Mouse (Mus musculus): ENCODE measurements around the gene Dgke. TPM values are rescaled to one million over a fixed set of nuclear protein-coding genes. Genes with fewer than 3 reads are reported as not detected.
"Not testable (repeated sequence)": the region's sequence is repeated elsewhere in the genome, so short reads cannot be mapped to it uniquely, and the experiment has no call there.

Dgke gene
- polyA plus RNA-seq, 1 experiment from 2014 or later, result 5.5 TPM

DNA sequence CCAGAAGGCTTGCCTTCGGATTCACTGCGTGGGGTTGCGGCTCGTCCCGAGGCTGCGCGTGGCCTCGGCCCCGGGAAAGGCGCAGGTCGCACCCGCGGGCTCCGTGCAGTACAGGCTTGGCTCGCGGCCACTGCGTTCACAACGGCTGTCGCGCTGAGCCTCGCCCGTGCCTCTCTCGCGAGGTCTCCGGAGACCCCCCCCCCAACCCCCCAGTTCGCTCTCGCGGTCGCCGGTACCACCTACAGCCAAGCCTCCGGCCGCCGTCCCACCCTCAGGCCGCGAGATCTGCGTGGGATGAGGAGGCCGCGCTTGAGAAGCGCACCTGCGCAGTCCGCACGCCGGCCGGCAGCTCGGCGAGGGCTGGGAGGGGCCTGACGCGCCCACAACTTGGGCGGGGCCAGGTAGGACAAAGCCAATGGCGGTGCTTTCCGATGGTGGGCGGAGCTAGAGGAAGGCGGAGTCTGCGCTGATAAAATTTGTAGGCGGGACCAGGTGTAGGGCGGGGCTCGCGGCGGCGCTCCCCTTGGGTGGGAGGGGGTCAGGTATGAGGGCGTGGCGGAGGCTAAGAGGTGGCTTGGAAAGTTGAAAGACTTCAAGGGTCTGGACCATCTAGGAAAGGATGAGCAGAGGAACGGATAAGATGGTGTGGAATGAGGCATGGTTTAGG lies 6.1 kb downstream of the Dgke start:
- Histone ChIP-seq H3K4me3 (replicated peaks) (peak overlapping the region; percentile 84), H3K27ac (peak overlapping the region; percentile 62), H3K9ac (replicated peaks) (peak overlapping the region; percentile 80), H3K27me3 (no peaks in the 10 kb centered on the region), H3K36me3 (no peaks in the 10 kb centered on the region), H3K4me1 (replicated peaks) (peaks cover 14% of the 10 kb centered on the region), H3K9me3 (no peaks in the 10 kb centered on the region), H3K4me2 (peak overlapping the region; percentile 80)
- WGBS, result under 1% methylated on average over 63 of the region's 63 CpGs
- ATAC-seq (ENCODE audit: insufficient number of reproducible peaks, insufficient read depth, low FRiP score, low TSS enrichment, low read depth), result peak; percentile 89

DNA sequence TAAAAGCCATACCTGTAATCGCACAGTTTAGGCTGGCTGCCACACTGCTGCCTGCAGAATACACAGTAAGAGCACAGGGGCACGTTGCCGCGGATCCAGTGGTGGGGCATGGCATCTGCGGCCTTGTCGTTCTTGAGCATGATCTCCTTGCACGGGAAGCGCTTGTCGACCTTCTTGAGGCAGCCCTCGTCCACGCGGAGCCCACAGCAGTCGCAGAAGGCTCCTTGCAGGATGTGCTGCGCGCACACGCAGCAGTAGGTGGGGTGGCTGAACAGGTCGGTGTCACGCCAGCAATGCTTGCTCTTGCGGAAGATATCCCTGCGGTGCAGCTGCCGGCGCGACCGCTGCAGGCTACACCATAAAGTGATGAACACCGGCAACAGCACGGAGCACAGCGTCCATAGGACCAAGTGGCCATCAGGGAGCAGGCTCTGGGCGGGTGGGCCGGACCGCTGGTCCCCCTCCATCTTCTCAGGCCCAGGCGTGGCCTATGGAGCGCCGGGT lies 6.7 kb downstream of the Dgke start:
- Histone ChIP-seq H3K27me3 (no peaks in the 10 kb centered on the region), H3K9ac (replicated peaks) (peak overlapping the region; percentile 80), H3K36me3 (peaks cover under 1% of the 10 kb centered on the region; the same call in 1 of the 2 replicates), H3K9me3 (no peaks in the 10 kb centered on the region), H3K4me2 (peak overlapping the region; percentile 80), H3K27ac (peak overlapping the region; percentile 62), H3K4me3 (replicated peaks) (peak overlapping the region; percentile 84), H3K4me1 (replicated peaks) (peaks cover 14% of the 10 kb centered on the region)
- peak; percentile 61 for ATAC-seq (ENCODE audit: insufficient number of reproducible peaks, insufficient read depth, low FRiP score, low TSS enrichment, low read depth)
- under 1% methylated on average over 33 of the region's 33 CpGs for WGBS

- Histone ChIP-seq H3K27ac (no peak overlapping the region), H3K4me2 (peak overlapping the region; percentile 80), H3K4me1 (replicated peaks) (peaks cover 14% of the 10 kb centered on the region), H3K4me3 (replicated peaks) (peak overlapping the region; percentile 84), H3K27me3 (no peaks in the 10 kb centered on the region), H3K36me3 (peaks cover 13% of the 10 kb centered on the region), H3K9me3 (no peaks in the 10 kb centered on the region), H3K9ac (replicated peaks) (peak overlapping the region; percentile 80; the same call in 1 of the 2 replicates)
- 75% methylated on average over 11 of the region's 11 CpGs for WGBS
- no peak for ATAC-seq (ENCODE audit: insufficient number of reproducible peaks, insufficient read depth, low FRiP score, low TSS enrichment, low read depth)
Observed at GRCm38 (mm10) chr11:89058515-89059270, 8.0 kb downstream of the Dgke start.

DNA sequence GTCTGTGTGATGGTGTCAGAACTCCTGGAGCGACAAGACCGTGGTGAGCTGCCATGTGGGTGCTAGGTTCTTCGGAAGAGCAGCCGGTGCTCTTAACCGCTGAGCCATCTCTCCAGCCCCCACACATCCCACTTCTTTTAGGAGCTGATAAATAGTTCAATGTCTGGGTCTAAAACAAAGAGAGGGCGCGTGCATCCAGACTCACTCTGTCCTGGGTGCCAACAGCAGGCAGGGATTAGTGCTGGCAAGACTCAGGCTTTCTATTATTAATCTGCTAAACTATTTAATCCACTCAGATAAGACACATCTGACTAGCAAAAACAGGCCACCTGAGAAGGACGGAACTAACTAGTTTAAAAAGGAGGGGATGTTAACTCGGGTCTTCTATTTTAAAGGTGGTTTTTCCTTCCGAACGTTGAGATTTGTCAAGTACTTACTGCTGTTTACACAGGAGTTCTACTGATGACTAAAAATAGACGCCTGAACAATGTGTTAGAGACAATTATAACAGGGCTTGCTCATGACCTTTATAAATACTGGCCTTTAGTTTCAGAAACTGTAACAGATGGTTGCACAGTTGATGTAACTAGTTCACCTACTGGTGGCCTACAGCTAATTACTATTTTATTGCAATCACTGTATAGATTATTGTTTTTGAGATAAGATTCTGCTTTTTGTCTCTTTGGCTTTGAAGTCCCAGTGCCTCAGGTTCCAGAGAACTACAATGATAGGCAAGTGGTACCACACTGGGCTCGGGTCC lies 10.5 kb downstream of the Dgke start:
- no peak for ATAC-seq (ENCODE audit: insufficient number of reproducible peaks, insufficient read depth, low FRiP score, low TSS enrichment, low read depth)
- Histone ChIP-seq H3K27ac (no peak overlapping the region), H3K4me2 (no peak overlapping the region), H3K36me3 (peaks cover 28% of the 10 kb centered on the region), H3K9ac (replicated peaks) (no peak overlapping the region), H3K9me3 (no peaks in the 10 kb centered on the region), H3K4me1 (replicated peaks) (peaks cover 14% of the 10 kb centered on the region), H3K4me3 (replicated peaks) (no peak overlapping the region), H3K27me3 (no peaks in the 10 kb centered on the region)
- WGBS, result 87% methylated on average over 13 of the region's 13 CpGs

DNA sequence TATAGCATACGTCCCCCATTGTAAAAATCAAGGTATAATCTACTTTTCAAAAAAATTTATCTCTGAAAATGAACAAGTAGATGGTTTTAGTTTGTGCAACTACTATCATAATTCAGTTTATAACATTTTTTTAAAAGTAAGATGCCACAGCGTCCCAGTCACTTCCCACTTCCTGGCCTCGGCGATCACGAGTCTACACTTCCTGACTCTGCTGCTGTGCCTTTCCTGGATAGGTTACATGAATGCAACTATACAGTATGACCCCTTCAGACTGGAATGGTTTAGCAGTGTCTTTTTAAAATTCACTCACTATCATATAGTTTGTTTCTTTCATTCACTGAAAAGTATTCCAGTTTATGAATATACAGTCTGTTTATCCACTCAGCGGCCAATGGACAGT lies 14.9 kb downstream of the Dgke start:
- H3K36me3 ChIP-seq, result peaks cover 63% of the 10 kb centered on the region

DNA sequence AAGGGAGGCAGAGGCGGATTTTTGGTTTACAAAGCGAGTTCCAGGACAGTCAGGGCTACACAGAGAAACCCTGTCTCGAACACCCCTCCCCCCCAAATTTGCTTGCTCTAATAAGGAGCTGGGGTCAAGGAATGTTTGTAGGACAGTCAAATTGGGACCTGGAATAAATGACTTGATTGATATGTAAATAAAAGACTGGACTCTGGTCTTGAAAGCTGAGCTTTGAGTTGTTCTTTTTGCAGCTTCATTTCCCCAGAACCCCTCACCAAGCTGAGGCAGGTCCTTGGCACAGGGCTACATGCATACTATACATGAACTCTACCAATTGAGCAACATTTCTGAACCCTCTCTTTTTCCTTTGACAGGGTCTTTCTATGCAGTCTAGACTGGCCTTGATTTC lies 20.6 kb downstream of the Dgke start:
- Histone ChIP-seq H3K9ac (replicated peaks) (no peak overlapping the region), H3K36me3 (peaks cover 85% of the 10 kb centered on the region), H3K4me1 (replicated peaks) (no peaks in the 10 kb centered on the region), H3K9me3 (0 out of 2 replicates have a peak, but pooled peaks cover 7% of the 10 kb centered on the region), H3K27ac (no peak overlapping the region), H3K4me2 (no peak overlapping the region), H3K27me3 (no peaks in the 10 kb centered on the region), H3K4me3 (replicated peaks) (no peak overlapping the region)
- no peak for ATAC-seq (ENCODE audit: insufficient number of reproducible peaks, insufficient read depth, low FRiP score, low TSS enrichment, low read depth)
- 94% methylated on average over 3 of the region's 3 CpGs for WGBS

More for the DNA sequence above, 14.9 kb downstream of the Dgke start:
- WGBS, result 93% methylated on average over 6 of the region's 6 CpGs
- Histone ChIP-seq H3K4me1 (replicated peaks) (no peaks in the 10 kb centered on the region), H3K4me3 (replicated peaks) (no peak overlapping the region), H3K4me2 (no peak overlapping the region), H3K9me3 (no peaks in the 10 kb centered on the region), H3K27me3 (no peaks in the 10 kb centered on the region), H3K9ac (replicated peaks) (no peak overlapping the region), H3K27ac (no peak overlapping the region)
- ATAC-seq (ENCODE audit: insufficient number of reproducible peaks, insufficient read depth, low FRiP score, low TSS enrichment, low read depth), result no peak

DNA sequence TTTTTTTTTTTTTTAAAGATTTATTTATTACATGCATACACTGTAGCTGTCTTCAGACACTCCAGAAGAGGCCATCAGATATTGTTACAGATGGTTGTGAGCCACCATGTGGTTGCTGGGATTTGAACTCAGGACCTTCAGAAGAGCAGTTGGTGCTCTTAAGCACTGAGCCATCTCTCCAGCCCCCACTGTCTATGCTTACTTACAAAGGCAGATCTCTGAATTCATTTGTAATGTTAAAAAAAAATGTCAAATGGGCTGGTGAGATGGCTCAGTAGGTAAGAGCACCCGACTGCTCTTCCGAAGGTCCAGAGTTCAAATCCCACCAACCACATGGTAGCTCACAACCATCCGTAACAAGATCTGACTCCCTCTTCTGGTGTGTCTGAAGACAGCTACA lies 21.1 kb downstream of the Dgke start:
- H3K9me3 ChIP-seq; H3K4me1 ChIP-seq (replicated peaks); H3K27ac ChIP-seq; H3K9ac ChIP-seq (replicated peaks); H3K27me3 ChIP-seq; H3K4me2 ChIP-seq; H3K4me3 ChIP-seq (replicated peaks); ATAC-seq (ENCODE audit: insufficient number of reproducible peaks, insufficient read depth, low FRiP score, low TSS enrichment, low read depth): not testable (repeated sequence)
- H3K36me3 ChIP-seq, result peaks cover 83% of the 10 kb centered on the region
- WGBS, result 95% methylated on average over 3 of the region's 3 CpGs

- H3K4me3 ChIP-seq (replicated peaks), result no peak overlapping the region
- peaks cover 90% of the 10 kb centered on the region for H3K36me3 ChIP-seq
- H3K4me2 ChIP-seq, result no peak overlapping the region
- H3K27me3 ChIP-seq, result no peaks in the 10 kb centered on the region
- H3K27ac ChIP-seq, result no peak overlapping the region
- 0 out of 2 replicates have a peak, but pooled peaks cover 7% of the 10 kb centered on the region for H3K9me3 ChIP-seq
- no peak for ATAC-seq (ENCODE audit: insufficient number of reproducible peaks, insufficient read depth, low FRiP score, low TSS enrichment, low read depth)
- H3K9ac ChIP-seq (replicated peaks), result no peak overlapping the region
- WGBS, result 93% methylated on average over 7 of the region's 7 CpGs
- no peaks in the 10 kb centered on the region for H3K4me1 ChIP-seq (replicated peaks)
Observed at GRCm38 (mm10) chr11:89043046-89043445, 23.6 kb downstream of the Dgke start.

GRCm38 (mm10) chr11:89041073-89041472 lies 25.6 kb downstream of the Dgke start:
- ATAC-seq (ENCODE audit: insufficient number of reproducible peaks, insufficient read depth, low FRiP score, low TSS enrichment, low read depth); H3K9me3 ChIP-seq; H3K4me2 ChIP-seq; H3K4me1 ChIP-seq (replicated peaks); H3K9ac ChIP-seq (replicated peaks); H3K4me3 ChIP-seq (replicated peaks); H3K27me3 ChIP-seq; H3K27ac ChIP-seq: not testable (repeated sequence)
- 89% methylated on average over 6 of the region's 7 CpGs for WGBS
- peaks cover 85% of the 10 kb centered on the region for H3K36me3 ChIP-seq

GRCm38 (mm10) chr11:89039325-89039724 lies 27.3 kb downstream of the Dgke start:
- no peak overlapping the region for H3K4me2 ChIP-seq
- no peak for ATAC-seq (ENCODE audit: insufficient number of reproducible peaks, insufficient read depth, low FRiP score, low TSS enrichment, low read depth)
- H3K9me3 ChIP-seq, result no peaks in the 10 kb centered on the region
- H3K27me3 ChIP-seq, result no peaks in the 10 kb centered on the region
- peaks cover 69% of the 10 kb centered on the region for H3K36me3 ChIP-seq
- H3K27ac ChIP-seq, result no peak overlapping the region
- no peaks in the 10 kb centered on the region for H3K4me1 ChIP-seq (replicated peaks)
- WGBS, result 45% methylated on average over 3 of the region's 3 CpGs
- H3K9ac ChIP-seq (replicated peaks), result no peak overlapping the region
- no peak overlapping the region for H3K4me3 ChIP-seq (replicated peaks)

DNA sequence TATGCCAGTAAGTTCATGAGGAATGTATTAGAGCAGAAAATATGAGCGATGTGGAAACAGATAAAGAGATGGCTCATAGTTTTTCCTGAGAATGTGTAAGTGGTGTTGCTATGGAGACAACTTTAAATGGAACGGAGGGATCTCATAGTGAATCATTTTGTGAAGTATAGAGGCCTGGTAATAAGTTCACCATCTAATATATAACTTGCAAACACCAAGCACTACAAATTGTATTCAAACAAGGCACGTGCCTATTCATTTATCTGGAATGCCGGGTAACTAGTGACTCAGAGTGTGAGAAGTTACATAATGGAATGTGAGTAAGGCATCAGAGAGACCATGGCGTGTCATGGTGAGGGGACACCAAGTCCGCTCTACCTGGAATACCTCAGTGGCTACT lies 28.2 kb downstream of the Dgke start:
- Histone ChIP-seq H3K4me3 (replicated peaks) (no peak overlapping the region), H3K36me3 (peaks cover 61% of the 10 kb centered on the region), H3K4me2 (no peak overlapping the region), H3K9ac (replicated peaks) (no peak overlapping the region), H3K4me1 (replicated peaks) (no peaks in the 10 kb centered on the region), H3K27me3 (no peaks in the 10 kb centered on the region), H3K27ac (no peak overlapping the region), H3K9me3 (no peaks in the 10 kb centered on the region)
- WGBS, result 96% methylated on average over 6 of the region's 6 CpGs
- no peak for ATAC-seq (ENCODE audit: insufficient number of reproducible peaks, insufficient read depth, low FRiP score, low TSS enrichment, low read depth)

Measured in limb, embryonic 12.5 days (tissue).